Mouse (Mus musculus): ENCODE measurements at regions not wholly inside any gene's neighbourhood (a gene's known extent, or its start where the extent isn't known, plus 50 kb on each side); places are given as distances from the start of the nearest gene placed in this dataset.

- no peak for ATAC-seq (replicated peaks)
- Histone ChIP-seq H3K9ac (no peak overlapping the region), H3K4me1 (no peaks in the 10 kb centered on the region), H3K27ac (no peak overlapping the region), H3K36me3 (replicated peaks) (no peaks in the 10 kb centered on the region), H3K4me3 (no peak overlapping the region), H3K4me2 (no peak overlapping the region), H3K27me3 (replicated peaks) (no peaks in the 10 kb centered on the region), H3K9me3 (no peaks in the 10 kb centered on the region)
- 89% methylated on average over 12 of the region's 12 CpGs for WGBS
These were observed 489.9 kb upstream of the Fam19a5 start for GRCm38 (mm10) chr15:87054186-87054585.

- Histone ChIP-seq H3K4me1 (0 out of 2 replicates have a peak, but pooled peaks cover 10% of the 10 kb centered on the region), H3K9me3 (no peaks in the 10 kb centered on the region), H3K36me3 (replicated peaks) (no peaks in the 10 kb centered on the region), H3K4me2 (no peak overlapping the region), H3K9ac (no peak overlapping the region), H3K27ac (0 out of 2 replicates have a peak overlapping the region, but pooled peaks have one; percentile 9), H3K4me3 (no peak overlapping the region), H3K27me3 (replicated peaks) (no peaks in the 10 kb centered on the region)
- WGBS: 26% methylated on average over 5 of the region's 5 CpGs
- no peak for ATAC-seq (replicated peaks)
These were observed 479.2 kb upstream of the Fam19a5 start for GRCm38 (mm10) chr15:87064890-87065289.

DNA sequence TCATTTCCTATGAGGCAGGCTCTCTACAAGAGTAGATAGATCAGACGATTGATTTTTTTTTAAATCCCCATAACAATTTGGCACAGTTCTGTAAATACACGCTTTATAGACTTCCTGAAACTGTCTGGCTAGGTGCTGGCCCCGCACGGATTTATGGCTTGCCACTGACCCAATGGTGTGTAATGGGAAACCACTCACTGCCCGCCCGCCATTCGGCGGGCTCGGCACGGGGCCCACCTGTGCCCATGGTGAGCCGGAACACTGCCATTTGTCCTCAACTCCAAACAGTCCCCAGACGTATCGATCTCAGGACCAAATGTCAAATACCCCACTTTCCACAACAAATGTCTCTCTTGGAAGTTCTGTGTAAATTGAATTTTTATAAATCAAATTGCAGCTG is 475.8 kb upstream of the Fam19a5 start:
- Histone ChIP-seq H3K27ac (no peak overlapping the region), H3K4me1 (0 out of 2 replicates have a peak, but pooled peaks cover 10% of the 10 kb centered on the region), H3K4me3 (no peak overlapping the region), H3K9ac (no peak overlapping the region), H3K4me2 (no peak overlapping the region), H3K27me3 (replicated peaks) (no peaks in the 10 kb centered on the region), H3K9me3 (no peaks in the 10 kb centered on the region), H3K36me3 (replicated peaks) (no peaks in the 10 kb centered on the region)
- WGBS: 93% methylated on average over 13 of the region's 13 CpGs
- no peak for ATAC-seq (replicated peaks)

GRCm38 (mm10) chr15:87074559-87074958 is 469.5 kb upstream of the Fam19a5 start:
- Histone ChIP-seq H3K4me2 (no peak overlapping the region), H3K4me3 (no peak overlapping the region), H3K9ac (no peak overlapping the region), H3K27me3 (replicated peaks) (no peaks in the 10 kb centered on the region), H3K36me3 (replicated peaks) (no peaks in the 10 kb centered on the region), H3K27ac (no peak overlapping the region), H3K4me1 (no peaks in the 10 kb centered on the region), H3K9me3 (no peaks in the 10 kb centered on the region)
- WGBS: 83% methylated on average over 11 of the region's 11 CpGs
- no peak for ATAC-seq (replicated peaks)

- H3K36me3 ChIP-seq (replicated peaks): no peaks in the 10 kb centered on the region
- no peaks in the 10 kb centered on the region for H3K4me1 ChIP-seq
- WGBS: 30% methylated on average over 5 of the region's 5 CpGs
- no peak overlapping the region for H3K4me3 ChIP-seq
- no peak overlapping the region for H3K9ac ChIP-seq
- H3K4me2 ChIP-seq: no peak overlapping the region
- ATAC-seq (replicated peaks): no peak
- H3K27ac ChIP-seq: no peak overlapping the region
- no peaks in the 10 kb centered on the region for H3K27me3 ChIP-seq (replicated peaks)
- no peaks in the 10 kb centered on the region for H3K9me3 ChIP-seq
These were observed 454.3 kb upstream of the Fam19a5 start for GRCm38 (mm10) chr15:87089827-87090226.

GRCm38 (mm10) chr15:87091048-87091777 is 452.9 kb upstream of the Fam19a5 start:
- Histone ChIP-seq H3K27me3 (replicated peaks) (no peaks in the 10 kb centered on the region), H3K27ac (no peak overlapping the region), H3K4me3 (no peak overlapping the region), H3K36me3 (replicated peaks) (no peaks in the 10 kb centered on the region), H3K9me3 (no peaks in the 10 kb centered on the region), H3K4me2 (no peak overlapping the region), H3K9ac (no peak overlapping the region), H3K4me1 (no peaks in the 10 kb centered on the region)
- WGBS: 65% methylated on average over 7 of the region's 7 CpGs
- ATAC-seq (replicated peaks): no peak

DNA sequence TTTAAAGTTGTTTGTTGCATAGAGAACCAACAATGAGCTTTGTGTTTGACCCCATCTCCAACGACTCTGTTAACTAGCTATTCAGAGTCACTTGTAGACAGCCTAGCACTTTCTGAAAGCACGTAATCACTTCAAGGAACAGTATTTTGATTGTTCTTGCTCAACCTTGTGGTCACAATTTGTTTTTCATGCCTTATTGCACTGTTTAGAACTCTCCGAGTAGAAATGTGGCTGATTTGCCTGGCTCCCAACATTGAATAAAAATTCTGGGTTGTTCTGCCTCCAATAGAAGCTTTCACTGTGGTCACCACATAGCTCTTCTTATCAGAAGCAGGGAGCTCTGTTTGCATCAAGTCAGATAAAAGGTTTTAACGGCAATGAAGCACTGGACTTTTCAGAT is 446.9 kb upstream of the Fam19a5 start:
- H3K27me3 ChIP-seq (replicated peaks): no peaks in the 10 kb centered on the region
- no peaks in the 10 kb centered on the region for H3K4me1 ChIP-seq
- no peaks in the 10 kb centered on the region for H3K9me3 ChIP-seq
- H3K4me3 ChIP-seq: no peak overlapping the region
- H3K27ac ChIP-seq: no peak overlapping the region
- no peaks in the 10 kb centered on the region for H3K36me3 ChIP-seq (replicated peaks)
- WGBS: 71% methylated on average over 4 of the region's 4 CpGs
- H3K9ac ChIP-seq: no peak overlapping the region
- no peak overlapping the region for H3K4me2 ChIP-seq
- no peak for ATAC-seq (replicated peaks)

DNA sequence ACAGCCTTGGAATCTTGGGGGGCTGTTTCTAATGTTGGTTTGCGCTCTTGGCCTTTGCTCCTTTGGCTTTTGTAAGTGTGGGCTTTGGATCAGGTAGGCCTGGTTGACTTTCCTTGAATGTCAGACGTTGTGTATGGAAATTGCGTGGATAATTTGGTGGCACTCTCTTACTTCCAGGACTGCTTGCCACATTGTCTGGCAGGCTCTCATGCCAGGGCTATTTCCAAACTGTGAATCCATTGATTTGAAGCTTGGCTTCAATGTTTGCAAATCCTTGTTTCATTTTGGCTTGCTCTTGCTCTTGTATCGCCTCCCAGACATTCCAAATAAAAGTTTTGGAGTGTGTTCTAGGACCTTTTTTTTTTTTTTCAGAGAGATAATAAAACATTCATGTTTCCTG is 443.0 kb upstream of the Fam19a5 start:
- H3K4me1 ChIP-seq: no peaks in the 10 kb centered on the region
- H3K9ac ChIP-seq: no peak overlapping the region
- H3K9me3 ChIP-seq: peaks cover 4% of the 10 kb centered on the region; the same call in 1 of the 2 replicates
- no peak overlapping the region for H3K4me2 ChIP-seq
- no peak overlapping the region for H3K27ac ChIP-seq
- ATAC-seq (replicated peaks): no peak
- H3K27me3 ChIP-seq (replicated peaks): no peaks in the 10 kb centered on the region
- no peak overlapping the region for H3K4me3 ChIP-seq
- no peaks in the 10 kb centered on the region for H3K36me3 ChIP-seq (replicated peaks)
- 81% methylated on average over 4 of the region's 4 CpGs for WGBS

- ATAC-seq (replicated peaks): no peak
- Histone ChIP-seq H3K36me3 (replicated peaks) (no peaks in the 10 kb centered on the region), H3K27ac (no peak overlapping the region), H3K9ac (no peak overlapping the region), H3K27me3 (replicated peaks) (no peaks in the 10 kb centered on the region), H3K4me1 (no peaks in the 10 kb centered on the region), H3K4me2 (no peak overlapping the region), H3K4me3 (no peak overlapping the region), H3K9me3 (peaks cover 4% of the 10 kb centered on the region; the same call in 1 of the 2 replicates)
- 86% methylated on average over 4 of the region's 4 CpGs for WGBS
These were observed 441.9 kb upstream of the Fam19a5 start for GRCm38 (mm10) chr15:87102211-87102610.

DNA sequence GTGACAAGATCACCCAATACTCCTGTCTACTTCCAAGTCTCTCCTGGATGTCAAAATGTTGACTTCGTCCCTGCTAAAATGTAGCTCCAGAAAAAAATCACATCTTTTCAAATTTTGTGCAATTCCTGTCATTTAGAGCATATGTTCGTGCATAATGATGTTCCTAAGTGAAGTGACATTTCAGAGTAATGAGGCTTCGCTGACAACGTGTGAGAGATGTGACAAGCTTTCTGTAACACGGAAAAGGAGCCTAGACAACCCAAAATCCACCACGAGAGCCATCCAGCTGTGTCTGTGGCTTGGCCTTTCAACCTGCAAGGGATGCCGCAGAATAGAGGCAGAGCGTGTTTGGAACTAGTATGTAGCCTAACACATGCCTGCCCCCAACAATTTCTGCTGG is 438.1 kb upstream of the Fam19a5 start:
- 87% methylated on average over 8 of the region's 8 CpGs for WGBS
- no peak overlapping the region for H3K9ac ChIP-seq
- no peak overlapping the region for H3K27ac ChIP-seq
- no peak overlapping the region for H3K4me3 ChIP-seq
- no peaks in the 10 kb centered on the region for H3K36me3 ChIP-seq (replicated peaks)
- H3K9me3 ChIP-seq: peaks cover 4% of the 10 kb centered on the region; the same call in 1 of the 2 replicates
- H3K27me3 ChIP-seq (replicated peaks): no peaks in the 10 kb centered on the region
- H3K4me1 ChIP-seq: no peaks in the 10 kb centered on the region
- ATAC-seq (replicated peaks): no peak
- H3K4me2 ChIP-seq: no peak overlapping the region

- Histone ChIP-seq H3K4me1 (no peaks in the 10 kb centered on the region), H3K9me3 (peaks cover 4% of the 10 kb centered on the region; the same call in 1 of the 2 replicates), H3K9ac (no peak overlapping the region), H3K36me3 (replicated peaks) (no peaks in the 10 kb centered on the region), H3K4me3 (no peak overlapping the region), H3K27ac (no peak overlapping the region), H3K27me3 (replicated peaks) (no peaks in the 10 kb centered on the region), H3K4me2 (no peak overlapping the region)
- WGBS: 79% methylated on average over 4 of the region's 4 CpGs
- no peak for ATAC-seq (replicated peaks)
These were observed 436.4 kb upstream of the Fam19a5 start for GRCm38 (mm10) chr15:87107701-87108100.

GRCm38 (mm10) chr15:87108411-87108810 is 435.7 kb upstream of the Fam19a5 start:
- no peak overlapping the region for H3K27ac ChIP-seq
- H3K4me3 ChIP-seq: no peak overlapping the region
- no peaks in the 10 kb centered on the region for H3K4me1 ChIP-seq
- no peak overlapping the region for H3K9ac ChIP-seq
- no peaks in the 10 kb centered on the region for H3K36me3 ChIP-seq (replicated peaks)
- no peak overlapping the region for H3K4me2 ChIP-seq
- 82% methylated on average over 7 of the region's 7 CpGs for WGBS
- H3K9me3 ChIP-seq: peaks cover 4% of the 10 kb centered on the region; the same call in 1 of the 2 replicates
- ATAC-seq (replicated peaks): no peak
- H3K27me3 ChIP-seq (replicated peaks): no peaks in the 10 kb centered on the region

- Histone ChIP-seq H3K9me3 (no peaks in the 10 kb centered on the region), H3K9ac (no peak overlapping the region), H3K27ac (no peak overlapping the region), H3K4me3 (no peak overlapping the region), H3K4me1 (no peaks in the 10 kb centered on the region), H3K27me3 (replicated peaks) (no peaks in the 10 kb centered on the region), H3K36me3 (replicated peaks) (no peaks in the 10 kb centered on the region), H3K4me2 (no peak overlapping the region)
- 26% methylated on average over 4 of the region's 4 CpGs for WGBS
- ATAC-seq (replicated peaks): no peak
These were observed 421.4 kb upstream of the Fam19a5 start for GRCm38 (mm10) chr15:87122656-87123055.

All from midbrain, embryonic 15.5 days (tissue).